9 mouse cellular contexts compared by ENCODE assay signal in genomic region chr1:138550184-138550583, GRCm38 (mm10).
DNase-seq lines count a peak whose midpoint lies in the region; ATAC-seq and TF ChIP-seq lines count a peak whose summit lies in the region.
"Had no signal": no experiment of that assay in that cellular context is flagged by ENCODE, and none has a peak within 500 bp of the region (broad histone marks: within the 10 kb centered on the region; RNA-seq: fewer than 3 reads in every experiment).

No protein-coding gene starts in this region.

- H3K9me3 ChIP-seq in forebrain, embryonic 14.5 days (replicated peaks; ENCODE audit: control insufficient read depth, low read length), result no peaks in the 10 kb centered on the region

- H3K4me2 ChIP-seq in forebrain, embryonic 14.5 days (ENCODE audit: low read length), result no peak overlapping the region

- no peak overlapping the region for H3K9ac ChIP-seq in heart, adult 2 months (ENCODE audit: low read depth, low read length)
- H3K9ac ChIP-seq in liver, adult 2 months (ENCODE audit: low read depth, low read length), result no peak overlapping the region
- no peak overlapping the region for H3K9ac ChIP-seq in forebrain, embryonic 14.5 days (ENCODE audit: low read length)

- 22% methylated on average over 6 of the region's 6 CpGs for WGBS in lung, adult 2 months
- 14% methylated on average over 6 of the region's 6 CpGs for WGBS in heart, adult 2 months
- WGBS in liver, adult 2 months, result 53% methylated on average over 6 of the region's 6 CpGs
- WGBS in forebrain, embryonic 14.5 days, result 56% methylated on average over 6 of the region's 6 CpGs

- H3K36me3 ChIP-seq in heart, adult 2 months (ENCODE audit: control insufficient read depth, insufficient read depth, low read length), result no peaks in the 10 kb centered on the region; the same call in 1 of the 2 replicates
- H3K36me3 ChIP-seq in liver, adult 2 months (ENCODE audit: control insufficient read depth, insufficient read depth, low read length), result peaks cover 3% of the 10 kb centered on the region; the same call in 1 of the 2 replicates
- no peaks in the 10 kb centered on the region; the same call in 1 of the 2 replicates for H3K36me3 ChIP-seq in splenic B cell, adult 2 months (ENCODE audit: control insufficient read depth, insufficient read depth, low read length, poor library complexity, severe bottlenecking)
- H3K36me3 ChIP-seq in forebrain, embryonic 14.5 days (ENCODE audit: control insufficient read depth, insufficient read depth, low read length), result no peaks in the 10 kb centered on the region

- H3K79me2 ChIP-seq in heart, adult 2 months (replicated peaks; ENCODE audit: control insufficient read depth, insufficient read depth, low read length), result 0 out of 2 replicates have a peak, but pooled peaks cover 4% of the 10 kb centered on the region
- H3K79me2 ChIP-seq in liver, adult 2 months (ENCODE audit: control insufficient read depth, insufficient read depth, low read length), result peaks cover 26% of the 10 kb centered on the region

- H3K4me3 ChIP-seq in lung, adult 2 months (replicated peaks; ENCODE audit: extremely low read depth, low read depth, low read length), result no peak overlapping the region
- no peak overlapping the region; the same call in 1 of the 2 replicates for H3K4me3 ChIP-seq in heart, adult 2 months
- no peak overlapping the region for H3K4me3 ChIP-seq in liver, adult 2 months (ENCODE audit: insufficient read depth, low read depth, low read length)
- H3K4me3 ChIP-seq in forebrain, embryonic 14.5 days (ENCODE audit: low read depth, low read length), result no peak overlapping the region
- H3K4me3 ChIP-seq: erythroblast, embryonic 14.5 days had no signal

- no peaks in the 10 kb centered on the region for H3K27me3 ChIP-seq in heart, adult 2 months (ENCODE audit: control insufficient read depth, insufficient read depth, low read length)
- no peaks in the 10 kb centered on the region for H3K27me3 ChIP-seq in liver, adult 2 months (ENCODE audit: control insufficient read depth, insufficient read depth, low read length)
- H3K27me3 ChIP-seq in splenic B cell, adult 2 months (ENCODE audit: control insufficient read depth, insufficient read depth, low read length, poor library complexity, severe bottlenecking), result no peaks in the 10 kb centered on the region
- no peaks in the 10 kb centered on the region for H3K27me3 ChIP-seq in forebrain, embryonic 14.5 days (replicated peaks; ENCODE audit: control insufficient read depth, insufficient read depth, low read length)

- no peak for TF ChIP-seq CTCF in lung, adult 2 months (IDR thresholded peaks at IDR 0.05; ENCODE audit: insufficient read depth, low read length)
- TF ChIP-seq CTCF in heart, adult 2 months (IDR thresholded peaks at IDR 0.05), result peak; percentile 11; the same call in 1 of the 2 replicates
- no peak for TF ChIP-seq CTCF in liver, adult 2 months (IDR thresholded peaks at IDR 0.05; ENCODE audit: low read depth, low read length)

- 0 out of 2 replicates have a peak, but pooled peaks have one; percentile 8 for TF ChIP-seq EP300 in heart, adult 2 months (IDR thresholded peaks at IDR 0.05; ENCODE audit: insufficient read depth, low read depth, low read length)

- H3K27ac ChIP-seq in heart, adult 2 months, result peak overlapping the region; percentile 57
- 0 out of 2 replicates have a peak overlapping the region, but pooled peaks have one; percentile 7 for H3K27ac ChIP-seq in liver, adult 2 months (replicated peaks; ENCODE audit: insufficient read depth, low read depth, low read length)
- no peak overlapping the region for H3K27ac ChIP-seq in forebrain, embryonic 14.5 days (ENCODE audit: low read depth, low read length)

- DNase-seq in lung, adult 18-20 months, result peak; percentile 41 to 44
- no peak for DNase-seq in lung, adult 2 months
- DNase-seq in heart, adult 2 months, result peak; percentile 66 to 71
- DNase-seq in liver, adult 2 months (ENCODE audit: extremely low read depth, low read depth, low spot score), result no peak
- peak; percentile 10 for DNase-seq in splenic B cell, adult 2 months (ENCODE audit: low read depth, low spot score)
- no peak for DNase-seq in right cerebral cortex, postnatal 14 days
- no peak for DNase-seq in left cerebral cortex, postnatal 36 days (ENCODE audit: low spot score in 2 of 2)
- DNase-seq in forebrain, embryonic 14.5 days (ENCODE audit: low spot score), result no peak

- ATAC-seq in forebrain, embryonic 14.5 days, result no peak

- TF ChIP-seq POLR2A in lung, adult 2 months (IDR thresholded peaks at IDR 0.05; ENCODE audit: borderline replicate concordance, extremely low read depth, low read depth, low read length), result no peak
- TF ChIP-seq POLR2A in heart, adult 2 months (IDR thresholded peaks at IDR 0.05; ENCODE audit: insufficient read depth, low read depth, low read length), result no peak
- TF ChIP-seq POLR2A in liver, adult 2 months (IDR thresholded peaks at IDR 0.05; ENCODE audit: extremely low read depth, insufficient read depth, low read length), result no peak

- intact Hi-C loops in heart, adult 2 months (cut with DNase I), result no loop called here
- intact Hi-C loops in left cerebral cortex, postnatal 36 days (cut with DNase I), result no loop called here

- H3K4me1 ChIP-seq in lung, adult 2 months (ENCODE audit: control insufficient read depth, insufficient read depth, low read length), result peaks cover 4% of the 10 kb centered on the region; the same call in 1 of the 2 replicates
- peaks cover 10% of the 10 kb centered on the region for H3K4me1 ChIP-seq in heart, adult 2 months (ENCODE audit: control insufficient read depth, insufficient read depth, low read length)
- H3K4me1 ChIP-seq in liver, adult 2 months (ENCODE audit: control insufficient read depth, insufficient read depth, low read length), result no peaks in the 10 kb centered on the region; the same call in 1 of the 2 replicates
- H3K4me1 ChIP-seq in forebrain, embryonic 14.5 days (ENCODE audit: control insufficient read depth, insufficient read depth, low read length), result peaks cover 8% of the 10 kb centered on the region

Comparison
In these comparisons a context has a peak if more than half of its experiments do, and no peak if none do; other contexts are left out.
1. DNase-seq: peak in lung, adult 18-20 months (2 of 2), heart, adult 2 months (2 of 2) and splenic B cell, adult 2 months (single experiment); none in lung, adult 2 months (single experiment), liver, adult 2 months (single experiment), right cerebral cortex, postnatal 14 days (single experiment), left cerebral cortex, postnatal 36 days (0 of 2) and forebrain, embryonic 14.5 days (single experiment).